In the genomic region with DNA sequence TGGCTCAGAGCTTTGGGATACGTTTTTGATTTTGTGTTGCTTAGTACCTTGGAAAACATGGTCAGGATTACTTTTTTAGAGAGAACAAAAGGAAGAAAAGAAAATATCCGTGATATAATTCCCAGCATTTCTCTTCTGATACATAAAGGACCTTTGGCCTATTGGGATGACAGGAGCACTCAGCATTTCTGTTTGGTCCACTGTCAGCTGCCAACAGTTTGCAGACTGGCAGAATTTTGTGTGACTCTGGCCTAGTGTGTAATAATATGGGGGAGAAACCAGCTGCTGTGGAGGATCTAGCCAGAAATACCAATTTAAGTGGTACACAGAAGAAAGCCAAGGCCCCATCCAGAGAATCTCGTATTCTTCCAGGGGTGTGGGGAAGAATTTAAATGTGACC, we compare ENCODE assay signal across 15 mouse cellular contexts.
"Had no signal": no experiment of that assay in that cellular context is flagged by ENCODE, and none has a peak within 500 bp of the region (broad histone marks: within the 10 kb centered on the region; RNA-seq: fewer than 3 reads in every experiment).

No protein-coding gene starts in this region.

- DNase-seq: kidney, postnatal 10 days; kidney, postnatal 4 days; left cerebral cortex, postnatal 4 days; lung, postnatal 14 days; thymus, adult 18-20 months; thymus, postnatal 14 days had no signal

- H3K4me2 ChIP-seq: limb, embryonic 13.5 days; lung, embryonic 15.5 days; midbrain, embryonic 11.5 days; midbrain, embryonic 15.5 days; neural tube, embryonic 12.5 days had no signal

- H3K36me3 ChIP-seq: limb, embryonic 13.5 days; lung, embryonic 15.5 days; midbrain, embryonic 15.5 days; neural tube, embryonic 12.5 days had no signal

- H3K4me3 ChIP-seq: layer of hippocampus, adult 2 months; limb, embryonic 13.5 days; lung, embryonic 15.5 days; megakaryocyte, embryonic 14.5 days; midbrain, embryonic 15.5 days; neural tube, embryonic 12.5 days had no signal

- H3K4me1 ChIP-seq: lung, embryonic 15.5 days; midbrain, embryonic 15.5 days had no signal

- H3K9me3 ChIP-seq: limb, embryonic 13.5 days; lung, embryonic 15.5 days; midbrain, embryonic 15.5 days; neural tube, embryonic 12.5 days had no signal

- H3K9ac ChIP-seq: limb, embryonic 13.5 days; liver, embryonic 14.5 days; lung, embryonic 15.5 days; midbrain, embryonic 15.5 days; neural tube, embryonic 12.5 days had no signal

- H3K27ac ChIP-seq: layer of hippocampus, adult 2 months; limb, embryonic 13.5 days; liver, embryonic 14.5 days; lung, embryonic 15.5 days; macrophage; midbrain, embryonic 15.5 days; neural tube, embryonic 12.5 days had no signal

- H3K27me3 ChIP-seq: limb, embryonic 13.5 days; lung, embryonic 15.5 days; midbrain, embryonic 15.5 days; neural tube, embryonic 12.5 days had no signal

- ATAC-seq: midbrain, embryonic 15.5 days had no signal
